Mouse (Mus musculus) MEL (cell line): ENCODE results near the gene Nt5c1a.

Source experiments
- CHD2 ChIP-seq: IDR thresholded peaks from 2 replicates; pipeline ENCODE4 v1.6.1; 2011; ENCODE audit warnings: low read length, improper control_type of control experiment
- CTCF ChIP-seq, 3 experiments: IDR thresholded peaks in 2 of 3; conservative IDR thresholded peaks in 1 of 3; 2 replicates each; pipeline ENCODE4 v1.5.1; 2011 to 2012; ENCODE audit warnings: low read length in 3 of 3, low read depth in 2 of 3, mild to moderate bottlenecking in 2 of 3, improper control_type of control experiment in 1 of 3, inconsistent platforms in 1 of 3, mixed read lengths in 1 of 3, moderate library complexity in 1 of 3; ENCODE audit not compliant: control insufficient read depth in 1 of 3, insufficient read depth in 1 of 3, poor library complexity in 1 of 3, severe bottlenecking in 1 of 3
- E2F4 ChIP-seq: IDR thresholded peaks from 2 replicates; pipeline ENCODE4 v1.6.1; 2011; ENCODE audit warnings: low read depth, low read length, improper control_type of control experiment, borderline replicate concordance
- HCFC1 ChIP-seq: IDR thresholded peaks from 2 replicates; pipeline ENCODE4 v1.6.1; 2012; ENCODE audit warnings: low read depth, mild to moderate bottlenecking, inconsistent platforms, low read length, improper control_type of control experiment, moderate library complexity
- MAX ChIP-seq: IDR thresholded peaks from 2 replicates; pipeline ENCODE4 v1.6.1; 2011; ENCODE audit warnings: low read length, improper control_type of control experiment
- POLR2A ChIP-seq, 2 experiments: IDR thresholded peaks; 2 replicates each; pipeline ENCODE4 v1.6.1; 2011 to 2012; ENCODE audit warnings: low read length in 2 of 2, mild to moderate bottlenecking in 2 of 2, control low read depth in 1 of 2, improper control_type of control experiment in 1 of 2, low read depth in 1 of 2, moderate library complexity in 1 of 2; ENCODE audit not compliant: control insufficient read depth in 1 of 2, insufficient read depth in 1 of 2, poor library complexity in 1 of 2
- POLR2AphosphoS2 ChIP-seq: IDR thresholded peaks from 2 replicates; pipeline ENCODE4 v1.6.1; 2011; ENCODE audit warnings: low read length, improper control_type of control experiment
- SIN3A ChIP-seq: IDR thresholded peaks from 2 replicates; pipeline ENCODE4 v1.6.1; 2012; ENCODE audit warnings: low read length, improper control_type of control experiment, inconsistent platforms
- USF1 ChIP-seq: IDR thresholded peaks from 2 replicates; pipeline ENCODE4 v1.6.1; 2014; ENCODE audit warnings: low read depth, mild to moderate bottlenecking, inconsistent platforms, low read length, improper control_type of control experiment, moderate library complexity
- USF2 ChIP-seq, 2 experiments: IDR thresholded peaks; 2 replicates each; pipeline ENCODE4 v1.6.1; 2011 to 2012; ENCODE audit warnings: improper control_type of control experiment in 2 of 2, low read length in 2 of 2, borderline replicate concordance in 1 of 2, inconsistent platforms in 1 of 2, low read depth in 1 of 2, mild to moderate bottlenecking in 1 of 2; ENCODE audit not compliant: insufficient read depth in 1 of 2
- ZKSCAN1 ChIP-seq: IDR thresholded peaks from 2 replicates; pipeline ENCODE4 v1.6.1; 2012; ENCODE audit warnings: low read depth, mild to moderate bottlenecking, inconsistent platforms, low read length, improper control_type of control experiment, moderate library complexity
- ZNF384 ChIP-seq: IDR thresholded peaks from 2 replicates; pipeline ENCODE4 v1.6.1; 2012; ENCODE audit warnings: low read depth, mild to moderate bottlenecking, inconsistent platforms, low read length, improper control_type of control experiment

GRCm38 (mm10) chr4:123246651-123247050, 45.3 kb downstream of the Nt5c1a start:
- TF ChIP-seq CTCF (IDR thresholded peaks at IDR 0.05 in 2 of 3, conservative IDR thresholded peaks at IDR 0.05 in 1 of 3; ENCODE audit: control insufficient read depth in 1 of 3, insufficient read depth in 1 of 3, low read depth in 2 of 3, low read length in 3 of 3, poor library complexity in 1 of 3, severe bottlenecking in 1 of 3) = no peak
- no peak for TF ChIP-seq POLR2A (IDR thresholded peaks at IDR 0.05; ENCODE audit: control insufficient read depth in 1 of 2, insufficient read depth in 1 of 2, low read depth in 1 of 2, low read length in 2 of 2, poor library complexity in 1 of 2)
- no peak for TF ChIP-seq E2F4
- no peak for TF ChIP-seq USF2 (IDR thresholded peaks at IDR 0.05; ENCODE audit: borderline replicate concordance in 1 of 2, insufficient read depth in 1 of 2, low read depth in 1 of 2, low read length in 2 of 2)
- no peak for TF ChIP-seq POLR2AphosphoS2
- TF ChIP-seq MAX = no peak
- no peak for TF ChIP-seq CHD2
- TF ChIP-seq ZNF384 = no peak
- TF ChIP-seq USF1 = no peak
- no peak for TF ChIP-seq SIN3A
- no peak for TF ChIP-seq HCFC1
- no peak for TF ChIP-seq ZKSCAN1
